Mouse (Mus musculus) kidney, adult 2 months (tissue): ENCODE results near the gene Ppfia1.

Experiments
- CTCF ChIP-seq: fragments of 200-500 bp; conservative IDR thresholded peaks from 2 replicates; pipeline ENCODE4 v1.5.1; 2011; ENCODE audit warnings: low read depth, mild to moderate bottlenecking, control low read depth, low read length, moderate library complexity, mixed read lengths; ENCODE audit not compliant: insufficient read depth, insufficient read length
- POLR2A ChIP-seq: fragments of 200-500 bp; IDR thresholded peaks from one replicate; pipeline ENCODE4 v1.6.1; 2011; ENCODE audit warnings: low read depth, low read length, control low read depth

DNA sequence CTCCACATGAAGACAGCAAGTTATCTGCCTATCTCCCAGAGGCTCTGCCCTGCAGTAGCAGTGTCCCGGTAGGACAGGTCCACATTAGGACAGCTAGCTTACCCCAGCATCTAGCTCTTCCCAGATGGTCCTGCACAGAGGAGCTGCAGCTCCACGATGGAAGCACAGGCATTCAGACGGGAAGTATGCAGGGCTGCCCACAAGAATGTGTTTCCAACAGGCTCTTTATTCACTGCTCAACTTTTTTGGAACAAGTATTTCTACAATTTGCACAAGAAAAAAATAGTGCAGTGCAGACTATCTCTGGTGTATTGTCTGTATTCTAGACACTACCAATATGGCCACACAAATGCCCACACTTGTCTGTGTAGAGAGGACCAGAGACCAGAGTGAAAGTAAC is 18.8 kb downstream of the Ppfia1 start:
- no peak for TF ChIP-seq CTCF
- TF ChIP-seq POLR2A = no peak
